Mouse (Mus musculus) liver, postnatal 0 days (tissue): ENCODE measurements at regions not wholly inside any gene's neighbourhood (a gene's known extent, or its start where the extent isn't known, plus 50 kb on each side); places are given as distances from the start of the nearest gene placed in this dataset.

Experiments used
- CTCF ChIP-seq: sonication (generic); IDR thresholded peaks from 2 replicates; pipeline ENCODE4 v1.5.1; 2016; ENCODE audit warnings: antibody characterized with exemption, low read depth
- EP300 ChIP-seq: IDR thresholded peaks from 2 replicates; pipeline ENCODE4 v1.6.1; 2016; ENCODE audit warnings: antibody characterized with exemption, low read depth, mild to moderate bottlenecking

DNA sequence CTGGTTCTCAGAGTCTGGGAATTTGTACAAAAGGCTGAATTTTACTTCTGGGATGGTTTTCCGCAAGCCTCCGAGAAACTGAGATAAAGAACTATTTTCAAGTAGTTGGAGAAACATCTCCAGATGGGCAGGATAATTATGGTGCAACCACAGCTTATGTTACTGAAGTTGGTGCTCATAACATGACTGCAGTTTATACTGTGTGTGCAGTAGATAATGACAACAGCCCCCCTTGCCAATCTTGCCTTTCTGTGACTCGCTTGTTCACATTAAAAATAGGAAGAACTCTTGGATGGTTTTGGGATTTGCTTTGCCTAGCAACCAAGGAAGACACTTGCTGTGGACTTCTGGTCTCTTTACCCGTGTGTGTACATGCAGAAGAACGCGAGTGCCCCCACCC is 72.4 kb upstream of the Psmd7 start:
- TF ChIP-seq CTCF (no peak), EP300 (no peak)
